Mouse (Mus musculus) heart, adult 8-10 months (tissue): ENCODE results near the gene Wdr12. TPM values are rescaled to one million over a fixed set of nuclear protein-coding genes. Genes with fewer than 3 reads are reported as not detected.

Source experiments
- total RNA-seq, 4 experiments: library from RNA; stranded (reverse); gene quantifications; 2 replicates each; pipeline ENCODE4 v1.2.4; 2022

The Wdr12 gene
- total RNA-seq, 4 experiments from 2014 or later, result 10.8 to 12.6 (median 11.8) TPM

Other genes starting within 250 kb of the Wdr12 start
- 10 to 100 TPM; 12.8 to 16.0 (median 15.8) TPM for gene Fam117b, start 185.6 kb downstream of the Wdr12 start, total RNA-seq
- under 1 TPM; 0.23 to 0.78 (median 0.53) TPM for gene Ica1l, start 55.5 kb downstream of the Wdr12 start, total RNA-seq
- 10 to 100 TPM in 1 of 4 experiments, 1 to 10 TPM in 3; 6.0 to 12.4 (median 7.1) TPM for gene Carf, start 398 bp downstream of the Wdr12 start, total RNA-seq
- gene Nbeal1, start 82.0 kb upstream of the Wdr12 start, total RNA-seq, result 10 to 100 TPM; 47.4 to 54.7 (median 52.1) TPM
- 10 to 100 TPM in 2 of 4 experiments, 1 to 10 TPM in 2; 8.7 to 11.5 (median 10.4) TPM for gene Cyp20a1, start 244.7 kb upstream of the Wdr12 start, total RNA-seq